Mouse (Mus musculus): Measurements from ENCODE around the gene Map4k2. TPM values are rescaled to one million over a fixed set of nuclear protein-coding genes. Genes with fewer than 3 reads are reported as not detected.

Map4k2 gene
- polyA plus RNA-seq, 1 experiment = 10.2 TPM

GRCm38 (mm10) chr19:6351431-6352106 lies 10.6 kb downstream of the Map4k2 start:
- TF ChIP-seq USF1 (IDR thresholded peaks at IDR 0.05; ENCODE audit: low read depth) (no peak), MYOD1 (IDR thresholded peaks at IDR 0.05; ENCODE audit: control insufficient read depth, insufficient read length, low read depth) (no peak), MAX (IDR thresholded peaks at IDR 0.05) (no peak), MYOG (IDR thresholded peaks at IDR 0.05; ENCODE audit: control insufficient read depth, extremely low read depth, insufficient read length) (no peak), FOSL1 (IDR thresholded peaks at IDR 0.05; ENCODE audit: insufficient read depth, low read length, poor library complexity, severe bottlenecking) (no peak), CTCF (IDR thresholded peaks at IDR 0.05; ENCODE audit: control insufficient read depth, insufficient read depth, insufficient read length) (no peak), CEBPB (IDR thresholded peaks at IDR 0.05; ENCODE audit: low read depth) (no peak)
- H3K79me3 ChIP-seq (ENCODE audit: low read depth) = no peaks in the 10 kb centered on the region
- H3K27me3 ChIP-seq (ENCODE audit: control insufficient read depth, insufficient read depth, insufficient read length) = no peaks in the 10 kb centered on the region
- no peaks in the 10 kb centered on the region for H3K79me2 ChIP-seq (ENCODE audit: control insufficient read depth, insufficient read depth)
- no peak overlapping the region for H3K4me3 ChIP-seq (ENCODE audit: insufficient read depth, poor library complexity, severe bottlenecking)
- H3ac ChIP-seq (ENCODE audit: control insufficient read depth, insufficient read length, low read depth) = no peak overlapping the region
- H3K36me3 ChIP-seq (ENCODE audit: control insufficient read depth, insufficient read depth) = no peaks in the 10 kb centered on the region

DNA sequence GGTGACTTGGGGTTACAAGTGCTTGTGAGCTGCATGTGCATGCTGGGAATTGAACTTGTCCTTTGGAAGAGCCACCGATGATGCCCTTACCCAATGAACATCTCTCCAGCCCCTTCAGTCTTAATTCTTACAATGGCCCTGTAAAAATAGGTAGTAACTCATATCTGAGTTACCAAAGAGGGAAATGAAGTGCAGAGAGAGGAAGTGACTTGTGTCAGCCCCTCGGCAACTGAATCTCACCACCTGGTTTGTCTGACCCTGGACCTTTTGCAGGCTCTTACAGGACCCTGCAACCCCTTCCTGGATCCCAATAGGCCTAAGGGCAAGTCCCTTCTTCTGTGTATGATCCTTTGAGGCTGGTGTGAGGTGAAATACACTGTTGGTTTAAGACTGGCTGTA lies 11.2 kb downstream of the Map4k2 start:
- TF ChIP-seq CEBPB (IDR thresholded peaks at IDR 0.05; ENCODE audit: low read depth) (no peak), MYOG (IDR thresholded peaks at IDR 0.05; ENCODE audit: control insufficient read depth, extremely low read depth, insufficient read length) (no peak), FOSL1 (IDR thresholded peaks at IDR 0.05; ENCODE audit: insufficient read depth, low read length, poor library complexity, severe bottlenecking) (no peak), MYOD1 (IDR thresholded peaks at IDR 0.05; ENCODE audit: control insufficient read depth, insufficient read length, low read depth) (no peak), MAX (IDR thresholded peaks at IDR 0.05) (no peak), USF1 (IDR thresholded peaks at IDR 0.05; ENCODE audit: low read depth) (no peak), CTCF (IDR thresholded peaks at IDR 0.05; ENCODE audit: control insufficient read depth, insufficient read depth, insufficient read length) (no peak)
- Histone ChIP-seq H3K36me3 (ENCODE audit: control insufficient read depth, insufficient read depth) (no peaks in the 10 kb centered on the region), H3K79me2 (ENCODE audit: control insufficient read depth, insufficient read depth) (no peaks in the 10 kb centered on the region), H3K79me3 (ENCODE audit: low read depth) (no peaks in the 10 kb centered on the region), H3K4me3 (ENCODE audit: insufficient read depth, poor library complexity, severe bottlenecking) (no peak overlapping the region), H3K27me3 (ENCODE audit: control insufficient read depth, insufficient read depth, insufficient read length) (no peaks in the 10 kb centered on the region), H3ac (ENCODE audit: control insufficient read depth, insufficient read length, low read depth) (no peak overlapping the region)

DNA sequence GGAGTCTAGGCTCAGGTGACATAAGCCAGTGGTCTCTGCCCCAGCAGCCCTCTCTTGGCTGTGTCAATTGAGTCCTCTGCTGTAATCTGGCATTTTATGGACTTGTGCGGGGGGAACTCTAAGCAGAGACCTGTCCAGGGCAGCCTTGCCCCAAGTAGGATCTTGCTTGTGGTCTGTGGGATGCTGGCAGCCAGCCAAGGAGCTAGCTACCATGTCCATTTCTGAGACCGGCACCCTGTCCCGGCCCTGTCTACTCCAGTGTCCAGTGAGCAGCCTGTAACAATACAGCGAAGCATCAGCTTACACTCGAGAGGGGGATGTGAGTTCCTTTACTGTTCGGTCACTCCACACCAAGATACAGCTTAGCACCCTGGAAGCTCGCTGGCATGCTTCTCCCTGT lies 13.1 kb downstream of the Map4k2 start:
- TF ChIP-seq FOSL1 (IDR thresholded peaks at IDR 0.05; ENCODE audit: insufficient read depth, low read length, poor library complexity, severe bottlenecking) (no peak), CEBPB (IDR thresholded peaks at IDR 0.05; ENCODE audit: low read depth) (no peak), MYOD1 (IDR thresholded peaks at IDR 0.05; ENCODE audit: control insufficient read depth, insufficient read length, low read depth) (no peak), MAX (IDR thresholded peaks at IDR 0.05) (no peak), MYOG (IDR thresholded peaks at IDR 0.05; ENCODE audit: control insufficient read depth, extremely low read depth, insufficient read length) (no peak), USF1 (IDR thresholded peaks at IDR 0.05; ENCODE audit: low read depth) (no peak)
- Histone ChIP-seq H3K27me3 (ENCODE audit: control insufficient read depth, insufficient read depth, insufficient read length) (no peaks in the 10 kb centered on the region), H3K79me3 (ENCODE audit: low read depth) (no peaks in the 10 kb centered on the region), H3K4me3 (ENCODE audit: insufficient read depth, poor library complexity, severe bottlenecking) (no peak overlapping the region), H3ac (ENCODE audit: control insufficient read depth, insufficient read length, low read depth) (no peak overlapping the region), H3K36me3 (ENCODE audit: control insufficient read depth, insufficient read depth) (no peaks in the 10 kb centered on the region), H3K79me2 (ENCODE audit: control insufficient read depth, insufficient read depth) (no peaks in the 10 kb centered on the region)

- Histone ChIP-seq H3K79me3 (ENCODE audit: low read depth) (peaks cover 19% of the 10 kb centered on the region), H3K27me3 (ENCODE audit: control insufficient read depth, insufficient read depth, insufficient read length) (no peaks in the 10 kb centered on the region), H3K4me3 (ENCODE audit: insufficient read depth, poor library complexity, severe bottlenecking) (no peak overlapping the region), H3K36me3 (ENCODE audit: control insufficient read depth, insufficient read depth) (peaks cover 19% of the 10 kb centered on the region), H3ac (ENCODE audit: control insufficient read depth, insufficient read length, low read depth) (no peak overlapping the region), H3K79me2 (ENCODE audit: control insufficient read depth, insufficient read depth) (peaks cover 26% of the 10 kb centered on the region)
- no peak for TF ChIP-seq MYOG (IDR thresholded peaks at IDR 0.05; ENCODE audit: control insufficient read depth, extremely low read depth, insufficient read length)
Measured at GRCm38 (mm10) chr19:6361291-6361690, 20.4 kb downstream of the Map4k2 start.

GRCm38 (mm10) chr19:6363091-6363410 lies 22.1 kb downstream of the Map4k2 start:
- Histone ChIP-seq H3K4me3 (ENCODE audit: insufficient read depth, poor library complexity, severe bottlenecking) (peak overlapping the region; percentile 96), H3K27me3 (ENCODE audit: control insufficient read depth, insufficient read depth, insufficient read length) (no peaks in the 10 kb centered on the region), H3ac (ENCODE audit: control insufficient read depth, insufficient read length, low read depth) (peak overlapping the region; percentile 40), H3K79me3 (ENCODE audit: low read depth) (peaks cover 37% of the 10 kb centered on the region), H3K79me2 (ENCODE audit: control insufficient read depth, insufficient read depth) (peaks cover 44% of the 10 kb centered on the region), H3K36me3 (ENCODE audit: control insufficient read depth, insufficient read depth) (peaks cover 37% of the 10 kb centered on the region)
- TF ChIP-seq CTCF (IDR thresholded peaks at IDR 0.05; ENCODE audit: control insufficient read depth, insufficient read depth, insufficient read length) (no peak), MAX (IDR thresholded peaks at IDR 0.05) (no peak)

GRCm38 (mm10) chr19:6363411-6364240 lies 22.7 kb downstream of the Map4k2 start, which contains the start of gene Sf1:
TSS of gene Sf1 (plus strand) at chr19:6363690.
- TF ChIP-seq MYOG (IDR thresholded peaks at IDR 0.05; ENCODE audit: control insufficient read depth, extremely low read depth, insufficient read length) = no peak
- TF ChIP-seq USF1 (IDR thresholded peaks at IDR 0.05; ENCODE audit: low read depth) = no peak
- TF ChIP-seq CTCF (IDR thresholded peaks at IDR 0.05; ENCODE audit: control insufficient read depth, insufficient read depth, insufficient read length) = no peak
- no peak for TF ChIP-seq MYOD1 (IDR thresholded peaks at IDR 0.05; ENCODE audit: control insufficient read depth, insufficient read length, low read depth)
- no peak for TF ChIP-seq MAX (IDR thresholded peaks at IDR 0.05)
- no peak for TF ChIP-seq CEBPB (IDR thresholded peaks at IDR 0.05; ENCODE audit: low read depth)
- peak within 1 kb of the TSS; percentile 96 for H3K4me3 ChIP-seq (ENCODE audit: insufficient read depth, poor library complexity, severe bottlenecking)
- H3K36me3 ChIP-seq (ENCODE audit: control insufficient read depth, insufficient read depth) = peaks cover 42% of the 10 kb centered on the region
- peaks cover 50% of the 10 kb centered on the region for H3K79me2 ChIP-seq (ENCODE audit: control insufficient read depth, insufficient read depth)
- peak within 1 kb of the TSS; percentile 93 for H3ac ChIP-seq (ENCODE audit: control insufficient read depth, insufficient read length, low read depth)
- peaks cover 43% of the 10 kb centered on the region for H3K79me3 ChIP-seq (ENCODE audit: low read depth)
- no peaks in the 10 kb centered on the region for H3K27me3 ChIP-seq (ENCODE audit: control insufficient read depth, insufficient read depth, insufficient read length)

Data from C2C12 (cell line).